Mouse (Mus musculus) kidney, adult 2 months (tissue): Measurements from ENCODE around the gene Ptpn4.

Experiments
- CTCF ChIP-seq: fragments of 200-500 bp; conservative IDR thresholded peaks from 2 replicates; pipeline ENCODE4 v1.5.1; 2011; ENCODE audit warnings: low read depth, mild to moderate bottlenecking, control low read depth, low read length, moderate library complexity, mixed read lengths; ENCODE audit not compliant: insufficient read depth, insufficient read length
- POLR2A ChIP-seq: fragments of 200-500 bp; IDR thresholded peaks from one replicate; pipeline ENCODE4 v1.6.1; 2011; ENCODE audit warnings: low read depth, low read length, control low read depth

DNA sequence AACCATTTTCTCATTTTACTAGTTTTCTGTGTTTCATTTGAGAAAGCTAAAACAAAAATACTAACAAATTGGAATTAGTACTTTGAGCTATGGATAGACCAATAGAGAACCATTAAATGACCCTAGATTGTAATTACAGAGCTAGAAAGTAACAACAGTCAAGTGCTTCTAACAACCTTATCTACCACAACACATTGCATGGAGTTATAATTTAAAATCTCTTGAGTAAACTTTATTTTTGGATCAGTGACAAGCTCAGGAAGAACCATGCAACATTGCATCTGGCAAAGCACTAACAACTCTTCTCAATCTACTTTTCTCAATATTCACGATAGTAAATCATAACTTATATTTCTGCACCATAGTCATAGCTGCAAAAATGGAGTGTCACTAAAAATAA is 29.7 kb downstream of the Ptpn4 start:
- TF ChIP-seq POLR2A (no peak), CTCF (no peak)
